In the genomic region with DNA sequence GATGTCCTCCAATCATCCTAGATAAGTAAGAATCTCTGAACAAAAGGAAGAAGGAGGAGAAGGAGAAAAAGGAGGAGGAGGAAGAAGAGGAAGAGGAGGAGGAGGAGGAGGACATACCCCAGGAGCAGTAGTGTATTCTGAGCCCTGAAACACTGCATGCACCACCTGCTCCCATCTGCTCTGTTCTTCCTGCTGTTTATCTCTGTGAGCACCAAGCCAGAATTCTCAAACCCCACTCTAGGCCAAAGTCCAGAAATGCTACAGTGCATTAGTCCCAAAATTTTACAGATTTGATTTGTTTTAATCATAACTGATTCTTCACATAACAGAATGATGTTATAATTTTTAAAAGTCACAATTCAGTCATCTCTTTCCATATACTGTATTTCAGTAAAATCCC, we compare ENCODE assay signal across 18 mouse cellular contexts. TPM values are rescaled to one million over a fixed set of nuclear protein-coding genes. Genes with fewer than 3 reads are reported as not detected.
DNase-seq lines count a peak whose midpoint lies in the region; ATAC-seq and TF ChIP-seq lines count a peak whose summit lies in the region.
"Had no signal": no experiment of that assay in that cellular context is flagged by ENCODE, and none has a peak within 500 bp of the region (broad histone marks: within the 10 kb centered on the region; RNA-seq: fewer than 3 reads in every experiment).

No protein-coding gene starts in this region.

- no peak overlapping the region for H3K4me3 ChIP-seq in left cerebral cortex, adult 2 months
- H3K4me3 ChIP-seq: embryonic facial prominence, embryonic 13.5 days; forebrain, embryonic 13.5 days; heart, adult 2 months; heart, embryonic 15.5 days; hindbrain, embryonic 13.5 days; intestine, embryonic 15.5 days had no signal

- no peak for TF ChIP-seq CTCF in left cerebral cortex, adult 2 months (IDR thresholded peaks at IDR 0.05)

- no peak overlapping the region for H3K27ac ChIP-seq in left cerebral cortex, adult 2 months
- H3K27ac ChIP-seq: embryonic facial prominence, embryonic 13.5 days; forebrain, embryonic 13.5 days; heart, adult 2 months; heart, embryonic 15.5 days; hindbrain, embryonic 13.5 days; intestine, embryonic 15.5 days had no signal

- ATAC-seq in cerebellum, adult (ENCODE audit: insufficient number of reproducible peaks, low FRiP score, low TSS enrichment), result no peak
- ATAC-seq: intestine, embryonic 15.5 days had no signal

- intact Hi-C loops in left cerebral cortex, adult 2 months (cut with DNase I), result no loop called here

- DNase-seq in cerebellum, adult 11-12 months, result peak; percentile 72
- DNase-seq in cerebellum, adult 18-20 months, result peak; percentile 66 to 79
- DNase-seq in cerebellum, adult 9-11 months, result peak; percentile 76
- DNase-seq in cerebellum, postnatal 36 days, result peak; percentile 55 to 58
- no peak for DNase-seq in left cerebral cortex, adult 2 months (ENCODE audit: extremely low spot score in 1 of 2, low spot score in 2 of 2)
- DNase-seq in left cerebral cortex, adult 9 months (ENCODE audit: low spot score in 2 of 2), result no peak
- DNase-seq: adrenal gland, postnatal 10 days; heart, adult 2 months; heart, postnatal 14 days; kidney, adult 18-20 months had no signal

RNA-seq across cellular contexts. Expression of gene Slc35g2, which starts 11.9 kb away (rescaled TPM):
- total RNA-seq in left cerebral cortex, adult 2 months (2021), result 10 to 100 TPM; 19.4 to 23.0 TPM
- total RNA-seq: hematopoietic stem cell, adult 5-6 weeks; MEL had no signal

RNA-seq across cellular contexts. Expression of gene Nck1, which starts 13.1 kb away (rescaled TPM):
- 10 to 100 TPM; 33.1 to 35.6 TPM for total RNA-seq in left cerebral cortex, adult 2 months (2021)

RNA-seq across cellular contexts. Expression of gene Stag1, which starts 38.6 kb away (rescaled TPM):
- total RNA-seq in left cerebral cortex, adult 2 months (2021), result 10 to 100 TPM; 65.0 to 66.2 TPM

Comparison
In these comparisons a context has a peak if more than half of its experiments do, and no peak if none do; other contexts are left out.
1. DNase-seq: peak in cerebellum, adult 11-12 months (single experiment), cerebellum, adult 18-20 months (2 of 2), cerebellum, adult 9-11 months (single experiment) and cerebellum, postnatal 36 days (2 of 2); none in left cerebral cortex, adult 2 months (0 of 2) and left cerebral cortex, adult 9 months (0 of 2).